Mouse (Mus musculus): ENCODE measurements at regions not wholly inside any gene's neighbourhood (a gene's known extent, or its start where the extent isn't known, plus 50 kb on each side); places are given as distances from the start of the nearest gene placed in this dataset.

GRCm38 (mm10) chr16:75333750-75334149, 252.1 kb downstream of the Lipi start:
- TF ChIP-seq POLR2A (IDR thresholded peaks at IDR 0.05; ENCODE audit: insufficient read depth, low read depth, low read length) (no peak), CTCF (IDR thresholded peaks at IDR 0.05; ENCODE audit: insufficient read depth, low read depth, low read length) (no peak)
